Mouse (Mus musculus) liver, embryonic 11.5 days (tissue): ENCODE measurements at regions not wholly inside any gene's neighbourhood (a gene's known extent, or its start where the extent isn't known, plus 50 kb on each side); places are given as distances from the start of the nearest gene placed in this dataset.

Experiments used
- ATAC-seq: fragments of 200-750 bp; cut with Nextera tagmentation; replicated peaks from 2 replicates; pipeline ENCODE4 v1.8.0; 2017; ENCODE audit warnings: moderate number of reproducible peaks, mild to moderate bottlenecking, moderate TSS enrichment, moderate library complexity; ENCODE audit not compliant: low FRiP score
- DNase-seq: peaks from one replicate; pipeline ENCODE4 v3.0.0-alpha.2; 2017; ENCODE audit warnings: low spot score
- H3K27ac ChIP-seq: fragments of 300-500 bp; sonication (generic); 2 replicates; pipeline ENCODE4 v1.5.1; 2014; ENCODE audit warnings: mild to moderate bottlenecking, low read depth, low read length, control low read depth
- H3K27me3 ChIP-seq: fragments of 300-500 bp; sonication (generic); replicated peaks from 2 replicates; pipeline ENCODE4 v1.6.1; 2014; ENCODE audit warnings: low read length, mixed read lengths; ENCODE audit not compliant: control insufficient read depth, insufficient read depth
- H3K36me3 ChIP-seq: fragments of 300-500 bp; sonication (generic); 2 replicates; pipeline ENCODE4 v1.6.1; 2014; ENCODE audit warnings: mild to moderate bottlenecking, low read length, moderate library complexity, mixed read lengths; ENCODE audit not compliant: control insufficient read depth, insufficient read depth
- H3K4me1 ChIP-seq: fragments of 300-500 bp; sonication (generic); replicated peaks from 2 replicates; pipeline ENCODE4 v1.6.1; 2014; ENCODE audit warnings: low read length, mixed read lengths; ENCODE audit not compliant: control insufficient read depth, insufficient read depth
- H3K4me2 ChIP-seq: fragments of 300-500 bp; sonication (generic); 2 replicates; pipeline ENCODE4 v1.6.1; 2014; ENCODE audit warnings: mild to moderate bottlenecking, control low read depth, moderate library complexity
- H3K4me3 ChIP-seq: fragments of 300-500 bp; sonication (generic); 2 replicates; pipeline ENCODE4 v1.5.1; 2014; ENCODE audit warnings: low read depth, low read length, control low read depth
- H3K9ac ChIP-seq: fragments of 300-500 bp; sonication (generic); 2 replicates; pipeline ENCODE4 v1.6.1; 2014; ENCODE audit warnings: low read depth, low read length, control low read depth
- H3K9me3 ChIP-seq: fragments of 300-500 bp; sonication (generic); 2 replicates; pipeline ENCODE4 v1.6.1; 2016; ENCODE audit warnings: low read length, inconsistent platforms, mixed read lengths; ENCODE audit not compliant: control insufficient read depth
- WGBS: fragments of 180-500 bp; shearing (Covaris S2); extraction: QIAGEN DNeasy Blood & Tissue Kit; methylation state at CpG from one replicate; pipeline ENCODE4 v1.1.7; 2014; 5-methylcytosine and 5-hydroxymethylcytosine counted together

GRCm38 (mm10) chr2:61297135-61297534 is 281.2 kb upstream of the Tank start:
- ATAC-seq: no peak
- Histone ChIP-seq H3K4me3 (no peak overlapping the region), H3K36me3 (no peaks in the 10 kb centered on the region), H3K27me3 (no peaks in the 10 kb centered on the region), H3K4me1 (0 out of 2 replicates have a peak, but pooled peaks cover 3% of the 10 kb centered on the region), H3K9ac (no peak overlapping the region), H3K4me2 (no peak overlapping the region), H3K9me3 (no peaks in the 10 kb centered on the region), H3K27ac (no peak overlapping the region)
- 28% methylated on average over 5 of the region's 5 CpGs for WGBS
- DNase-seq: no peak

- Histone ChIP-seq H3K36me3 (no peaks in the 10 kb centered on the region), H3K4me2 (no peak overlapping the region), H3K27ac (no peak overlapping the region), H3K4me1 (0 out of 2 replicates have a peak, but pooled peaks cover 3% of the 10 kb centered on the region), H3K4me3 (no peak overlapping the region), H3K27me3 (no peaks in the 10 kb centered on the region), H3K9ac (no peak overlapping the region), H3K9me3 (no peaks in the 10 kb centered on the region)
- DNase-seq (no peak), ATAC-seq (no peak)
- 74% methylated on average over 6 of the region's 6 CpGs for WGBS
Measured at GRCm38 (mm10) chr2:61296606-61297005, 281.8 kb upstream of the Tank start.

GRCm38 (mm10) chr2:61295261-61295964 is 283.0 kb upstream of the Tank start:
- ATAC-seq (no peak), DNase-seq (no peak)
- H3K36me3 ChIP-seq: no peaks in the 10 kb centered on the region
- H3K27ac ChIP-seq: no peak overlapping the region
- H3K9ac ChIP-seq: no peak overlapping the region
- 0 out of 2 replicates have a peak, but pooled peaks cover 3% of the 10 kb centered on the region for H3K4me1 ChIP-seq
- no peaks in the 10 kb centered on the region for H3K27me3 ChIP-seq
- no peak overlapping the region for H3K4me3 ChIP-seq
- H3K9me3 ChIP-seq: no peaks in the 10 kb centered on the region
- WGBS: 35% methylated on average over 6 of the region's 6 CpGs
- H3K4me2 ChIP-seq: no peak overlapping the region

GRCm38 (mm10) chr2:61288246-61288645 is 290.1 kb upstream of the Tank start:
- Histone ChIP-seq H3K4me3 (no peak overlapping the region), H3K27me3 (no peaks in the 10 kb centered on the region), H3K4me2 (no peak overlapping the region), H3K36me3 (no peaks in the 10 kb centered on the region), H3K9ac (no peak overlapping the region), H3K9me3 (no peaks in the 10 kb centered on the region), H3K4me1 (no peaks in the 10 kb centered on the region), H3K27ac (no peak overlapping the region)
- no peak for DNase-seq
- ATAC-seq: no peak
- WGBS: 81% methylated on average over 2 of the region's 2 CpGs

GRCm38 (mm10) chr2:61284706-61285105 is 293.7 kb upstream of the Tank start:
- H3K9ac ChIP-seq: no peak overlapping the region
- H3K4me2 ChIP-seq: no peak overlapping the region
- H3K4me1 ChIP-seq: no peaks in the 10 kb centered on the region
- no peak overlapping the region for H3K27ac ChIP-seq
- ATAC-seq (no peak), DNase-seq (no peak)
- no peaks in the 10 kb centered on the region for H3K36me3 ChIP-seq
- no peaks in the 10 kb centered on the region for H3K27me3 ChIP-seq
- no peak overlapping the region for H3K4me3 ChIP-seq
- H3K9me3 ChIP-seq: no peaks in the 10 kb centered on the region
- 76% methylated on average over 6 of the region's 6 CpGs for WGBS

GRCm38 (mm10) chr2:61283829-61284601 is 294.4 kb upstream of the Tank start:
- Histone ChIP-seq H3K27ac (no peak overlapping the region), H3K27me3 (no peaks in the 10 kb centered on the region), H3K36me3 (no peaks in the 10 kb centered on the region), H3K4me3 (no peak overlapping the region), H3K9me3 (no peaks in the 10 kb centered on the region), H3K4me1 (no peaks in the 10 kb centered on the region), H3K4me2 (no peak overlapping the region), H3K9ac (no peak overlapping the region)
- 76% methylated on average over 9 of the region's 9 CpGs for WGBS
- no peak for ATAC-seq
- no peak for DNase-seq

- 76% methylated on average over 5 of the region's 5 CpGs for WGBS
- H3K4me2 ChIP-seq: no peak overlapping the region
- no peaks in the 10 kb centered on the region for H3K27me3 ChIP-seq
- no peak overlapping the region for H3K4me3 ChIP-seq
- H3K9me3 ChIP-seq: no peaks in the 10 kb centered on the region
- H3K36me3 ChIP-seq: no peaks in the 10 kb centered on the region
- H3K27ac ChIP-seq: no peak overlapping the region
- H3K4me1 ChIP-seq: no peaks in the 10 kb centered on the region
- H3K9ac ChIP-seq: no peak overlapping the region
- DNase-seq (no peak), ATAC-seq (no peak)
Measured at GRCm38 (mm10) chr2:61272721-61273120, 305.7 kb upstream of the Tank start.

GRCm38 (mm10) chr2:61267706-61268105 is 304.7 kb upstream of the Rbms1 start:
- no peak overlapping the region for H3K4me3 ChIP-seq
- no peak overlapping the region for H3K27ac ChIP-seq
- H3K9ac ChIP-seq: no peak overlapping the region
- DNase-seq: no peak
- no peaks in the 10 kb centered on the region for H3K4me1 ChIP-seq
- H3K27me3 ChIP-seq: no peaks in the 10 kb centered on the region
- no peak overlapping the region for H3K4me2 ChIP-seq
- no peaks in the 10 kb centered on the region for H3K9me3 ChIP-seq
- H3K36me3 ChIP-seq: no peaks in the 10 kb centered on the region
- no peak for ATAC-seq
- 90% methylated on average over 3 of the region's 3 CpGs for WGBS
